Mouse (Mus musculus): ENCODE results near the gene Pde6c. TPM values are rescaled to one million over a fixed set of nuclear protein-coding genes. Genes with fewer than 3 reads are reported as not detected.

The Pde6c gene
- polyA plus RNA-seq, 1 experiment from 2014 or later = 0.27 TPM

GRCm38 (mm10) chr19:38124401-38125218 lies 8.0 kb upstream of the Pde6c start:
- Histone ChIP-seq H3K27ac (ENCODE audit: low read length) (0 out of 2 replicates have a peak overlapping the region, but pooled peaks have one; percentile 48), H3K9me3 (ENCODE audit: control insufficient read depth, low read depth, low read length) (no peaks in the 10 kb centered on the region), H3K36me3 (ENCODE audit: control insufficient read depth, insufficient read depth, low read length) (no peaks in the 10 kb centered on the region), H3K4me2 (replicated peaks; ENCODE audit: low read depth, low read length) (peak overlapping the region; percentile 89), H3K27me3 (ENCODE audit: control insufficient read depth, insufficient read depth, low read length) (peaks cover 6% of the 10 kb centered on the region; the same call in 1 of the 2 replicates), H3K9ac (replicated peaks; ENCODE audit: low read depth, low read length) (peak overlapping the region; percentile 28; the same call in 1 of the 2 replicates), H3K4me1 (ENCODE audit: control insufficient read depth, insufficient read depth, low read length) (no peaks in the 10 kb centered on the region), H3K4me3 (ENCODE audit: low read depth, low read length) (peak overlapping the region; percentile 51)
- WGBS = 1% methylated on average over 74 of the region's 77 CpGs
- ATAC-seq (ENCODE audit: insufficient number of reproducible peaks, insufficient read depth, low FRiP score, low read depth) = peak; percentile 74

- Histone ChIP-seq H3K27me3 (ENCODE audit: control insufficient read depth, insufficient read depth, low read length) (peaks cover 6% of the 10 kb centered on the region; the same call in 1 of the 2 replicates), H3K27ac (ENCODE audit: low read length) (0 out of 2 replicates have a peak within 1 kb of the TSS, but pooled peaks have one; percentile 48), H3K4me2 (replicated peaks; ENCODE audit: low read depth, low read length) (peak within 1 kb of the TSS; percentile 89), H3K36me3 (ENCODE audit: control insufficient read depth, insufficient read depth, low read length) (no peaks in the 10 kb centered on the region), H3K4me3 (ENCODE audit: low read depth, low read length) (peak within 1 kb of the TSS; percentile 51), H3K4me1 (ENCODE audit: control insufficient read depth, insufficient read depth, low read length) (no peaks in the 10 kb centered on the region), H3K9ac (replicated peaks; ENCODE audit: low read depth, low read length) (peak within 1 kb of the TSS; percentile 28; the same call in 1 of the 2 replicates), H3K9me3 (ENCODE audit: control insufficient read depth, low read depth, low read length) (no peaks in the 10 kb centered on the region)
- ATAC-seq (ENCODE audit: insufficient number of reproducible peaks, insufficient read depth, low FRiP score, low read depth) = no peak
- WGBS = 52% methylated on average over 6 of the region's 6 CpGs
Observed at GRCm38 (mm10) chr19:38125219-38125610, 7.4 kb upstream of the Pde6c start, which contains the start of gene Rbp4. Gene Rbp4 (minus strand): TSS chr19:38125281.

DNA sequence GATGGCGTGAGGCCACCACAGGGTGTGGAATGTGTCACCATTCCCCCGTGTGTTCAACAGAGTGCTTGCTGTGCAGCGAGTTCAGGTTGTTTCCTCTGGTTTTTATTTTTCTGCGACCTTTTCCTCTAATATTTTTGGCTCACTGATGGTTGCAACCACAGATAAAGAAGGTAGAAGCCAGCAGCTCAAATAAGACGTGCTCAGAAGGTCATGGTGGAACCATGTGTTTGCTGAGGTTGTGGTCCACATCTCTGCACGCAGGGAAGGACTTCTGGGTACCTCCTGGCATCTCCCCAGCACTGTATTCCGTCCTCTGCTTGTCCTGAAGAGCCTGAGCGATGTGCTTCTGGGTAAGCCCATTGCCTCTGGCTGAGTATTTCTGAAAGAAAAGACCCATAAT lies 5.9 kb upstream of the Pde6c start:
- ATAC-seq (ENCODE audit: insufficient number of reproducible peaks, insufficient read depth, low FRiP score, low read depth) = no peak
- no peak overlapping the region for H3K9ac ChIP-seq (replicated peaks; ENCODE audit: low read depth, low read length)
- H3K4me2 ChIP-seq (replicated peaks; ENCODE audit: low read depth, low read length) = no peak overlapping the region
- no peak overlapping the region for H3K27ac ChIP-seq (ENCODE audit: low read length)
- no peaks in the 10 kb centered on the region for H3K36me3 ChIP-seq (ENCODE audit: control insufficient read depth, insufficient read depth, low read length)
- 62% methylated on average over 8 of the region's 8 CpGs for WGBS
- peaks cover 6% of the 10 kb centered on the region; the same call in 1 of the 2 replicates for H3K27me3 ChIP-seq (ENCODE audit: control insufficient read depth, insufficient read depth, low read length)
- no peak overlapping the region for H3K4me3 ChIP-seq (ENCODE audit: low read depth, low read length)
- no peaks in the 10 kb centered on the region for H3K4me1 ChIP-seq (ENCODE audit: control insufficient read depth, insufficient read depth, low read length)
- H3K9me3 ChIP-seq (ENCODE audit: control insufficient read depth, low read depth, low read length) = no peaks in the 10 kb centered on the region

DNA sequence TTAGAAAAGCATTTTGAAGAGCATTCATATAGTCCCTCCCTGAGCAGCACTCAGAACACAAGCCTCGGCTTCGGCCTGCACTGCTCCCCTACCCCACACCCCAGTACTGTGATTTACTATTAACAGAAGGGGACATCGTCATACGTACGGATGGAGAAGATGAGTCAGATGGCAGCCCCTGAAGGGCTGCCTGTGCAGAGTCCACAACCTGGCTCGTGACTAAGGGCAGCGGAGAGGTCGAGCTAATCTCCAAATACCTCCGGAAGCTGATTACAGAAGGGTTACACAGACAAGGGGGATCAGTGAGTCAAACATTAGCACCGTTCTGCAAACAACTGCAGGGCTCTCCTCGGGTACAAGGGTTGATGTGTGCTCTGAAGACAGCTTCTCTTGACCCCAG lies 1.4 kb downstream of the Pde6c start:
- ATAC-seq (ENCODE audit: insufficient number of reproducible peaks, insufficient read depth, low FRiP score, low read depth) = peak; percentile 56
- Histone ChIP-seq H3K36me3 (ENCODE audit: control insufficient read depth, insufficient read depth, low read length) (no peaks in the 10 kb centered on the region), H3K4me2 (replicated peaks; ENCODE audit: low read depth, low read length) (no peak overlapping the region), H3K4me1 (ENCODE audit: control insufficient read depth, insufficient read depth, low read length) (no peaks in the 10 kb centered on the region), H3K9me3 (ENCODE audit: control insufficient read depth, low read depth, low read length) (no peaks in the 10 kb centered on the region), H3K27ac (ENCODE audit: low read length) (no peak overlapping the region), H3K9ac (replicated peaks; ENCODE audit: low read depth, low read length) (no peak overlapping the region), H3K27me3 (ENCODE audit: control insufficient read depth, insufficient read depth, low read length) (no peaks in the 10 kb centered on the region), H3K4me3 (ENCODE audit: low read depth, low read length) (no peak overlapping the region)
- WGBS = 28% methylated on average over 11 of the region's 11 CpGs

GRCm38 (mm10) chr19:38134806-38135205 lies 2.2 kb downstream of the Pde6c start:
- Histone ChIP-seq H3K27ac (ENCODE audit: low read length) (no peak overlapping the region), H3K36me3 (ENCODE audit: control insufficient read depth, insufficient read depth, low read length) (no peaks in the 10 kb centered on the region), H3K4me1 (ENCODE audit: control insufficient read depth, insufficient read depth, low read length) (no peaks in the 10 kb centered on the region), H3K4me2 (replicated peaks; ENCODE audit: low read depth, low read length) (no peak overlapping the region), H3K9ac (replicated peaks; ENCODE audit: low read depth, low read length) (no peak overlapping the region), H3K27me3 (ENCODE audit: control insufficient read depth, insufficient read depth, low read length) (no peaks in the 10 kb centered on the region), H3K4me3 (ENCODE audit: low read depth, low read length) (no peak overlapping the region), H3K9me3 (ENCODE audit: control insufficient read depth, low read depth, low read length) (no peaks in the 10 kb centered on the region)
- no peak for ATAC-seq (ENCODE audit: insufficient number of reproducible peaks, insufficient read depth, low FRiP score, low read depth)
- WGBS = 93% methylated on average over 6 of the region's 6 CpGs

DNA sequence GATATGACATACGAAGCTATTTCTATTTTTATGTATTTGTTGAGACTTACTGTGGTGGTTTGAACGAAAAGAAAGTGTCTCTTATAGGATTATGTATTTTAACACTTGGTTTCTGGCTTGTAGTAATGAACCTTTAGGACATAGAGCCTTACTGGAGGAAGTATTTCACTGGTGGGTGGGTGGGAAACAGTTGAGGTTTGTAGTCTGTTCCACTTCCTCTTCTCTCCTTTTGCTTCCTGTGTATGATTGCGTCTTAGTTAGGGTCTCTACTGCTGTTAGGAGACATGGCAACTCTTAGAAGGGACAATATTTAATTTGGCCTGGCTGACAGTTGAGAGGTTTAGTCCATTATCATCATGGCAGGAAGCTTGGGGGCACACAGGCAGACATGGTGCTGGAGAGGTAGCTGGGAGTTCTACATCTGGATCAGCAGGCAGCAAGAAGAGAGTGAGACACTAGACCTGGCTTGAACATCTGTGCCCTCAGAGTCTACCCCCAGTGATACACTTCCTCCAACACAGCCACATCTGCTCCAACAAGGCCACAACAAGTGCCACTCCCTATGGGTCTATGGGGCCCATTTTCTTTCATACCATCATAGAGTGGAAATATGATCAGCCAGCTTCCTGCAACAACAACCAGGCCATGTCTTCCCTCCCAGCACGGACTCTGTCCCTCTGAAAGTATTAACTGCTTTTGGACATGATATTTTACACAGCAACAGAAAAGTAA lies 11.1 kb downstream of the Pde6c start:
- Histone ChIP-seq H3K9me3 (ENCODE audit: control insufficient read depth, low read depth, low read length) (no peaks in the 10 kb centered on the region), H3K4me2 (replicated peaks; ENCODE audit: low read depth, low read length) (no peak overlapping the region), H3K9ac (replicated peaks; ENCODE audit: low read depth, low read length) (no peak overlapping the region), H3K4me3 (ENCODE audit: low read depth, low read length) (no peak overlapping the region), H3K4me1 (ENCODE audit: control insufficient read depth, insufficient read depth, low read length) (no peaks in the 10 kb centered on the region), H3K27ac (ENCODE audit: low read length) (no peak overlapping the region), H3K27me3 (ENCODE audit: control insufficient read depth, insufficient read depth, low read length) (no peaks in the 10 kb centered on the region), H3K36me3 (ENCODE audit: control insufficient read depth, insufficient read depth, low read length) (no peaks in the 10 kb centered on the region)
- no peak for ATAC-seq (ENCODE audit: insufficient number of reproducible peaks, insufficient read depth, low FRiP score, low read depth)
- WGBS = 77% methylated on average over 4 of the region's 4 CpGs

DNA sequence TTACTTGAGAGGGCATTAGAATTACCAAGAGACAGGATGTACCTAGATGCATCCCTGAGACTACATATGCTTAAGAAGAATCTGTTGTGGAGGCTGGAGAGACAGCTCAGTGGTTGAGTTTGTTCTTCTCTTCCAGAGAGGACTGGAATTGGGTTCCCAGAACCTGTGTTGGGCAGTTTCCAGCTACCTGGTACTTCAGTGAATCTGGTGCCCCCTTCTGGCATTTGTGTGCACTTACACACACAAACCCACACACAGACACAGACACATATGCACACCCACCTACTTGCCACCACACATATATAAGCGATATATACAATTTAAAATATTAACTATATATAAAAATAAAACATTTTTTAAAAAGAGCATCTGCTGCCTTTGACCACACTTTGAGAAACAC lies 23.7 kb downstream of the Pde6c start:
- H3K4me2 ChIP-seq (replicated peaks; ENCODE audit: low read depth, low read length) = no peak overlapping the region
- WGBS = 98% methylated on average over 1 of the region's 1 CpGs
- no peak overlapping the region for H3K27ac ChIP-seq (ENCODE audit: low read length)
- H3K4me1 ChIP-seq (ENCODE audit: control insufficient read depth, insufficient read depth, low read length) = no peaks in the 10 kb centered on the region
- no peak overlapping the region for H3K9ac ChIP-seq (replicated peaks; ENCODE audit: low read depth, low read length)
- H3K36me3 ChIP-seq (ENCODE audit: control insufficient read depth, insufficient read depth, low read length) = no peaks in the 10 kb centered on the region
- ATAC-seq (ENCODE audit: insufficient number of reproducible peaks, insufficient read depth, low FRiP score, low read depth) = no peak
- H3K4me3 ChIP-seq (ENCODE audit: low read depth, low read length) = no peak overlapping the region
- no peaks in the 10 kb centered on the region for H3K27me3 ChIP-seq (ENCODE audit: control insufficient read depth, insufficient read depth, low read length)
- H3K9me3 ChIP-seq (ENCODE audit: control insufficient read depth, low read depth, low read length) = no peaks in the 10 kb centered on the region

DNA sequence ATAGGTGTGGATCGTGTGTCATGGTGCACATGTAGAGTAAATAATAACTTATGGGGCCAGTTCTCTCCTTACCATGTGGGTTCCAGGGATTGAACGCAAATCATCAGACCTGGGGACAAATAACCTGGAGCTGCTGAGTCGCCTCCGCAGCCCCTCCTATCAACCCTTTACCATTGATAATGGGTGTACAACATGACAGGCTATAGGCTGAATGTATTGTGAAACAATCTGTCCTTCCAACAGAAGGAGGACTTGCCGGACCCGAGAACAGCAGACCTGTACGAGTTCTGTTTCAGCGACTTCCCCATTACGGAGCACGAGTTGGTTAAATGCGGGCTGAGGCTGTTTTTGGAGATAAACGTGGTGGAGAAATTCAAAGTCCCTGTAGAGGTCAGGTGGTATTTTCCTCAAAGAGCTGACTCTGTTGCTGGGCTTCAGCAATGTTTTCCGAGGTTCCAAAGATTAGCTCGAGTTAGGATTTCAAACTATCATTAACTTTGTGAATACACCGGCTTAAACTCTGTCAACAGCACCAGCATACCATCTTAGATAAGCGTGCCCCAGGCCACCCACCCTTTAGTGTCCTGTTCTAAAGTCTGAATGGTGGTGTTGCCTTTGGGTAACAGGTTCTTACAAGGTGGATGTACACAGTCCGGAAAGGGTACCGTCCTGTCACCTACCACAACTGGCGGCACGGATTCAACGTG lies 29.2 kb downstream of the Pde6c start:
- Histone ChIP-seq H3K9me3 (ENCODE audit: control insufficient read depth, low read depth, low read length) (no peaks in the 10 kb centered on the region), H3K4me1 (ENCODE audit: control insufficient read depth, insufficient read depth, low read length) (no peaks in the 10 kb centered on the region), H3K9ac (replicated peaks; ENCODE audit: low read depth, low read length) (no peak overlapping the region), H3K4me2 (replicated peaks; ENCODE audit: low read depth, low read length) (no peak overlapping the region), H3K36me3 (ENCODE audit: control insufficient read depth, insufficient read depth, low read length) (no peaks in the 10 kb centered on the region), H3K4me3 (ENCODE audit: low read depth, low read length) (no peak overlapping the region), H3K27ac (ENCODE audit: low read length) (no peak overlapping the region), H3K27me3 (ENCODE audit: control insufficient read depth, insufficient read depth, low read length) (no peaks in the 10 kb centered on the region)
- 0 out of 2 replicates have a peak, but pooled peaks have one; percentile 53 for ATAC-seq (ENCODE audit: insufficient number of reproducible peaks, insufficient read depth, low FRiP score, low read depth)
- WGBS = 71% methylated on average over 21 of the region's 21 CpGs
